Mouse (Mus musculus): ENCODE measurements around the gene Klrk1. TPM values are rescaled to one million over a fixed set of nuclear protein-coding genes. Genes with fewer than 3 reads are reported as not detected.
"Not testable (repeated sequence)": the region's sequence is repeated elsewhere in the genome, so short reads cannot be mapped to it uniquely, and the experiment has no call there.

Gene Klrk1
- polyA plus RNA-seq (2012; ENCODE audit: insufficient read depth, insufficient read length, low replicate concordance, missing spikeins), result not detected in 2 replicates

- TF ChIP-seq CTCF (IDR thresholded peaks at IDR 0.05; ENCODE audit: insufficient read depth, low read depth, low read length) (no peak), POLR2A (IDR thresholded peaks at IDR 0.05; ENCODE audit: insufficient read depth, low read depth, low read length) (no peak)
- Histone ChIP-seq H3K4me1 (ENCODE audit: control insufficient read depth, insufficient read depth, low read length) (no peaks in the 10 kb centered on the region), H3K4me3 (ENCODE audit: insufficient read depth, low read depth, low read length) (no peak within 1 kb of the TSS), H3K27ac (ENCODE audit: insufficient read depth, low read depth, low read length) (no peak within 1 kb of the TSS)
- 77% methylated on average over 4 of the region's 4 CpGs for WGBS
Observed at GRCm38 (mm10) chr6:129623735-129624134, at the start of gene Klrk1. TSS of gene Klrk1 (minus strand) at chr6:129623864.

- H3K4me1 ChIP-seq (ENCODE audit: control insufficient read depth, insufficient read depth, low read length); H3K27ac ChIP-seq (ENCODE audit: insufficient read depth, low read depth, low read length): not testable (repeated sequence)
- no CpG with 5 or more reads among the region's 3 CpGs for WGBS
Observed at GRCm38 (mm10) chr6:129661301-129661700, 37.6 kb upstream of the Klrk1 start.

GRCm38 (mm10) chr6:129660589-129660988 lies 36.9 kb upstream of the Klrk1 start, which contains the start of gene Klrc2:
TSS of gene Klrc2 (minus strand) at chr6:129660689.
- 77% methylated on average over 4 of the region's 4 CpGs for WGBS
- H3K4me1 ChIP-seq (ENCODE audit: control insufficient read depth, insufficient read depth, low read length); H3K4me3 ChIP-seq (ENCODE audit: insufficient read depth, low read depth, low read length); H3K27ac ChIP-seq (ENCODE audit: insufficient read depth, low read depth, low read length): not testable (repeated sequence)

More at GRCm38 (mm10) chr6:129661301-129661700, 37.6 kb upstream of the Klrk1 start:
- not testable (repeated sequence) for H3K4me3 ChIP-seq (ENCODE audit: insufficient read depth, low read depth, low read length)

GRCm38 (mm10) chr6:129644054-129644453 lies 20.4 kb upstream of the Klrk1 start:
- H3K4me1 ChIP-seq (ENCODE audit: control insufficient read depth, insufficient read depth, low read length); H3K27ac ChIP-seq (ENCODE audit: insufficient read depth, low read depth, low read length); H3K4me3 ChIP-seq (ENCODE audit: insufficient read depth, low read depth, low read length): not testable (repeated sequence)
- WGBS, result 100% methylated on average over 1 of the region's 3 CpGs

- WGBS, result 86% methylated on average over 3 of the region's 3 CpGs
- not testable (repeated sequence) for H3K4me3 ChIP-seq (ENCODE audit: insufficient read depth, low read depth, low read length); H3K4me1 ChIP-seq (ENCODE audit: control insufficient read depth, insufficient read depth, low read length); H3K27ac ChIP-seq (ENCODE audit: insufficient read depth, low read depth, low read length)
Observed at GRCm38 (mm10) chr6:129643237-129643636, 19.6 kb upstream of the Klrk1 start, which contains the start of gene Klrc3. TSS of gene Klrc3 (minus strand) at chr6:129643337.

- H3K4me1 ChIP-seq (ENCODE audit: control insufficient read depth, insufficient read depth, low read length); H3K27ac ChIP-seq (ENCODE audit: insufficient read depth, low read depth, low read length); H3K4me3 ChIP-seq (ENCODE audit: insufficient read depth, low read depth, low read length): not testable (repeated sequence)
- 91% methylated on average over 2 of the region's 2 CpGs for WGBS
Observed at GRCm38 (mm10) chr6:129631046-129631445, 7.4 kb upstream of the Klrk1 start.

GRCm38 (mm10) chr6:129608372-129608771 lies 15.3 kb downstream of the Klrk1 start:
- TF ChIP-seq POLR2A (IDR thresholded peaks at IDR 0.05; ENCODE audit: insufficient read depth, low read depth, low read length) (no peak), CTCF (IDR thresholded peaks at IDR 0.05; ENCODE audit: insufficient read depth, low read depth, low read length) (no peak)
- Histone ChIP-seq H3K4me3 (ENCODE audit: insufficient read depth, low read depth, low read length) (no peak overlapping the region), H3K27ac (ENCODE audit: insufficient read depth, low read depth, low read length) (no peak overlapping the region), H3K4me1 (ENCODE audit: control insufficient read depth, insufficient read depth, low read length) (no peaks in the 10 kb centered on the region)

GRCm38 (mm10) chr6:129591508-129591907 lies 32.2 kb downstream of the Klrk1 start, which contains the start of gene Klrd1:
TSS of gene Klrd1 (plus strand) at chr6:129591782.
- H3K27ac ChIP-seq (ENCODE audit: insufficient read depth, low read depth, low read length), result no peak within 1 kb of the TSS
- no peak for TF ChIP-seq POLR2A (IDR thresholded peaks at IDR 0.05; ENCODE audit: insufficient read depth, low read depth, low read length)
- TF ChIP-seq CTCF (IDR thresholded peaks at IDR 0.05; ENCODE audit: insufficient read depth, low read depth, low read length), result no peak
- no peaks in the 10 kb centered on the region for H3K4me1 ChIP-seq (ENCODE audit: control insufficient read depth, insufficient read depth, low read length)
- no peak within 1 kb of the TSS for H3K4me3 ChIP-seq (ENCODE audit: insufficient read depth, low read depth, low read length)
- WGBS, result 55% methylated on average over 3 of the region's 3 CpGs

- no peak overlapping the region for H3K27ac ChIP-seq (ENCODE audit: insufficient read depth, low read depth, low read length)
- H3K4me3 ChIP-seq (ENCODE audit: insufficient read depth, low read depth, low read length), result no peak overlapping the region
- WGBS, result 74% methylated on average over 3 of the region's 3 CpGs
- H3K4me1 ChIP-seq (ENCODE audit: control insufficient read depth, insufficient read depth, low read length), result no peaks in the 10 kb centered on the region
- no peak for TF ChIP-seq POLR2A (IDR thresholded peaks at IDR 0.05; ENCODE audit: insufficient read depth, low read depth, low read length)
- no peak for TF ChIP-seq CTCF (IDR thresholded peaks at IDR 0.05; ENCODE audit: insufficient read depth, low read depth, low read length)
Observed at GRCm38 (mm10) chr6:129583014-129583413, 40.6 kb downstream of the Klrk1 start.

- H3K4me1 ChIP-seq (ENCODE audit: control insufficient read depth, insufficient read depth, low read length), result no peaks in the 10 kb centered on the region
- no peak for TF ChIP-seq CTCF (IDR thresholded peaks at IDR 0.05; ENCODE audit: insufficient read depth, low read depth, low read length)
- no peak for TF ChIP-seq POLR2A (IDR thresholded peaks at IDR 0.05; ENCODE audit: insufficient read depth, low read depth, low read length)
- WGBS, result 85% methylated on average over 4 of the region's 4 CpGs
- H3K27ac ChIP-seq (ENCODE audit: insufficient read depth, low read depth, low read length), result no peak overlapping the region
- no peak overlapping the region for H3K4me3 ChIP-seq (ENCODE audit: insufficient read depth, low read depth, low read length)
Observed at GRCm38 (mm10) chr6:129581896-129582295, 41.8 kb downstream of the Klrk1 start.
